Mouse (Mus musculus) spleen, adult 10 weeks (tissue): ENCODE measurements around the gene Gdf3. TPM values are rescaled to one million over a fixed set of nuclear protein-coding genes. Genes with fewer than 3 reads are reported as not detected.

Source experiments
- polyA plus RNA-seq: library from polyadenylated mRNA; stranded (reverse); fragments of 350-450 nt; fragmentation: Illumina TruSeq; extraction: RNeasy Lipid Tissue Mini Kit (QIAGEN cat#74804); gene quantifications from one replicate; pipeline ENCODE4 v1.2.3, GENCODE M21; 2015; ENCODE audit warnings: low replicate concordance; ENCODE audit not compliant: insufficient read depth

Gene Gdf3
- polyA plus RNA-seq, result 0.66 TPM

DNA sequence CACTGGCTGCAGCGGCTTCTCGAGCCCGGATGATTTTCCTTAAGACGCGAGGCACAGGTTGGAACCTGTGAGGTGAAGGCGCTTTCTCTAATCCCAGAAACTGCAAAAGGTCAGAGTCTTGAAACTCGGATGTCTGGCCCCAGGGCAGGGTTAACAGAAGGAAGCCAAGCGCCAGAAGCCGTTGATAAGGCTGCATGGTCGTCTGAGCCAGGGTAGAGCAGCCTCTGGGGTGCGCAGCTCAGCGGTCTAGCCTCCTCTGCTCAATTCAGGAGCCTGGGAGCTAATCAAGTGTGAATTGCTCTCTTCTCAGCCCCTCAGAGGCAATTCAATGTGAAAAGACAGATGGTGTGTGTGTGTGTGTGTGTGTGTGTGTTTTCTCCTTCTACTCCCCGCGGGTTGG lies at the start of gene Gdf3:
Gene Gdf3, minus strand, starts transcription at position 317 of the 400 bp plus-strand sequence.

DNA sequence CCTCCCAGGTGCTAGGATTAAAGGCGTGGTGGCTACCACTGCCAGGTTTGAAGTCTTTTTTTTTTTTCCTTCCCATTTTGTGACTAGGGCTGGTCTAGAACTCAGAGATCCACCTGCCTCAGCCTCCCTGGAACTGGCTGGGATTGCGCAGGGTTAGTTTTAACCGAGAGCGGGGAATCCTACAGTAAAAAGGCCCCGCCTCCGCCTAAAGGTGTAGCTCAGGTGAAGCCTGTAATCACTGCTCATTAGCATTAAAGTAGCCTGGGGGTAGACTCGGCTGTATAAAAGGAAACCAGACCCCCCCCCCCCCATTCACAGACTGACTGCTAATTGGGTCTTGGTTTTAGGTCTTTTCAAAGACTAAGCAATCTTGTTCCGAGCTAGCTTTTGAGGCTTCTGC lies 16.2 kb upstream of the Gdf3 start, which contains the start of gene Dppa3:
Gene Dppa3, plus strand, starts transcription at position 301 of the 400 bp plus-strand sequence.

DNA sequence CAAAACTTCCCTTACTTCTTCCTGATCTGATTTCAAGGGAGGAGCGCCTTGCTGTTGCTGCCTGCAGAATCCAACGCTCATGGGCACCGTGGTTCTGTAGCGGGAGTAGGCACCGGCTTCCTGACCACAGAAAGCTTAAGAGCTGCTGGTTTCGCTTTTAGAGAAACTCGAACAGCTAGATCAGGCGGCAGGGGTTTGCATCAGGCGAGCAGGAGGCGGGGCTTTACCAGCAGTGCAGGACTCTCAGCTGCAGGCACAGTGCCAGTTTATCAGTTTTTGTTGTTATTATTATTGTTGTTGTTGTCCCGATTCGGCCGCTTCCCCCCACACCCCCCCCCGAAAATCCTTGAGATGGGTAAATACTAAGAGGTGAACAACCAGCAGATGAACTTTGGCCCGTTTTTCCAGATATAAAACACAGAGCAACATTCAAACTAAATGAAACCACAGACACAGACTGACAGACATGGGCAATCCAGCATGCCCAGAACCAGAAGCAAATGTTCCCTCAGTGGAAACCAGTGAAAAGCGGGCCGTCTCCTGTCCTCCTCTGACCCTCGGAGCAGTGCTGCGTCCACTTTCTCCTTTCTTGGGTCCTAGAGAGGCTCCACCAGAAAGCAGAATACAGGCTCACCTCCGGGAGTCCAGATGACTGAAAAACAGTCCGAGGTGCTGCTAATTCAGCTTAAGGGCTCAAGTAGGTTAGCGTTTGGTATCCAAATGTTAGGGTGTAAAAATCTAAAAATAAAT lies 7.5 kb downstream of the Gdf3 start, which contains the start of gene Apobec1:
Gene Apobec1, minus strand, starts transcription at position 203 of the 750 bp plus-strand sequence.

Other genes with a start within 250 kb of the Gdf3 start
- 0.50 TPM for gene Rimklb, start 111.3 kb downstream of the Gdf3 start, polyA plus RNA-seq
- gene Mfap5, start 104.2 kb downstream of the Gdf3 start, polyA plus RNA-seq, result 10.8 TPM
- gene Aicda, start 56.3 kb downstream of the Gdf3 start, polyA plus RNA-seq, result 2.0 TPM
- 109 TPM for gene Apobec1, start 7.6 kb downstream of the Gdf3 start, polyA plus RNA-seq
- gene Dppa3, start 16.3 kb upstream of the Gdf3 start, polyA plus RNA-seq, result 0.41 TPM
- not detected for gene Nanog, start 97.4 kb upstream of the Gdf3 start, polyA plus RNA-seq
- 34.6 TPM for gene Slc2a3, start 191.6 kb upstream of the Gdf3 start, polyA plus RNA-seq
- 26.8 TPM for gene Foxj2, start 209.8 kb upstream of the Gdf3 start, polyA plus RNA-seq
- gene C3ar1, start 246.1 kb upstream of the Gdf3 start, polyA plus RNA-seq, result 0.79 TPM